In genomic region chr1:72869681-72870614, GRCm38 (mm10) we compare ENCODE assay signal across 8 mouse cellular contexts. TPM values are rescaled to one million over a fixed set of nuclear protein-coding genes. Genes with fewer than 3 reads are reported as not detected.
A peak's percentile ranks its signal among the peaks of the same experiment; 100 is the strongest.
DNase-seq lines count a peak whose midpoint lies in the region; ATAC-seq and TF ChIP-seq lines count a peak whose summit lies in the region.

No protein-coding gene starts in this region.

- TF ChIP-seq CTCF in hindbrain, postnatal 0 days (IDR thresholded peaks at IDR 0.05; ENCODE audit: low read depth), result no peak
- no peak for TF ChIP-seq CTCF in small intestine, adult 2 months (IDR thresholded peaks at IDR 0.05; ENCODE audit: extremely low read depth, insufficient read length, insufficient replicate concordance, low read depth, low read length)

- ATAC-seq in common myeloid progenitor, adult 5-6 weeks (replicated peaks; ENCODE audit: low read depth, poor library complexity, severe bottlenecking), result peak; percentile 62
- 0 out of 2 replicates have a peak, but pooled peaks have one; percentile 3 for ATAC-seq in hindbrain, postnatal 0 days

- peak overlapping the region; percentile 61 for H3K9ac ChIP-seq in hindbrain, postnatal 0 days (replicated peaks; ENCODE audit: low read length)

- no peaks in the 10 kb centered on the region for H3K27me3 ChIP-seq in hindbrain, postnatal 0 days (ENCODE audit: insufficient read depth, low read length)
- peaks cover 23% of the 10 kb centered on the region for H3K27me3 ChIP-seq in small intestine, adult 2 months (ENCODE audit: control insufficient read depth, insufficient read depth, low read length)

- H3K36me3 ChIP-seq in hindbrain, postnatal 0 days (ENCODE audit: insufficient read depth, low read length), result no peaks in the 10 kb centered on the region
- H3K36me3 ChIP-seq in small intestine, adult 2 months (ENCODE audit: control insufficient read depth, insufficient read depth, low read length), result no peaks in the 10 kb centered on the region

- DNase-seq in adrenal gland, adult (ENCODE audit: inconsistent age in 2 of 2, low spot score in 1 of 2), result peak; percentile 75 to 90
- peak; percentile 80 for DNase-seq in gastrocnemius, postnatal 14 days
- peak; percentile 80 for DNase-seq in hindbrain, postnatal 0 days (ENCODE audit: low spot score)
- DNase-seq in left cerebral cortex, postnatal 4 days, result peak; percentile 75
- DNase-seq in mesoderm, embryonic 11.5 days (ENCODE audit: low read depth, low spot score), result peak; percentile 82
- no peak for DNase-seq in c-Kit-positive CD71-positive TER-119-positive erythroid progenitor cells, embryonic 14.5 days (ENCODE audit: low spot score)

- H3K27ac ChIP-seq in hindbrain, postnatal 0 days, result peak overlapping the region; percentile 92; the same call in 1 of the 2 replicates
- no peak overlapping the region for H3K27ac ChIP-seq in small intestine, adult 2 months (ENCODE audit: insufficient read depth, low read depth, low read length)

- peak overlapping the region; percentile 83 for H3K4me2 ChIP-seq in hindbrain, postnatal 0 days (ENCODE audit: low read depth, low read length)

- intact Hi-C loops in gastrocnemius, postnatal 14 days (cut with DNase I; ENCODE audit: low total_unique reads), result loop anchor here (5.0 kb wide), 1 partner anchor 957 kb away; no protein-coding TSS in a partner anchor
- intact Hi-C loops in left cerebral cortex, postnatal 4 days (cut with DNase I), result loop anchor here (10.0 kb wide), 1 partner anchor 245 kb away; no protein-coding TSS in a partner anchor

- H3K4me1 ChIP-seq in hindbrain, postnatal 0 days (ENCODE audit: insufficient read depth, low read length), result peaks cover 17% of the 10 kb centered on the region
- peaks cover 14% of the 10 kb centered on the region for H3K4me1 ChIP-seq in small intestine, adult 2 months (ENCODE audit: control insufficient read depth, insufficient read depth, insufficient read length, low read length)

- WGBS in hindbrain, postnatal 0 days, result 5% methylated on average over 22 of the region's 22 CpGs
- WGBS in small intestine, adult 2 months, result 8% methylated on average over 22 of the region's 22 CpGs

- H3K4me3 ChIP-seq in hindbrain, postnatal 0 days (ENCODE audit: low read length), result peak overlapping the region; percentile 51
- H3K4me3 ChIP-seq in small intestine, adult 2 months (ENCODE audit: low read depth, low read length), result peak overlapping the region; percentile 56

- TF ChIP-seq POLR2A in small intestine, adult 2 months (IDR thresholded peaks at IDR 0.05; ENCODE audit: low read depth, low read length), result no peak

- no peaks in the 10 kb centered on the region for H3K9me3 ChIP-seq in hindbrain, postnatal 0 days (ENCODE audit: low read length)

RNA-seq across cellular contexts. Expression of gene Igfbp5, which starts 4.7 kb away (rescaled TPM):
- 0.37 and 1.0 TPM in 2 replicates for total RNA-seq in common myeloid progenitor, adult 5-6 weeks (2017)
- total RNA-seq in gastrocnemius, postnatal 14 days (2021), result 100 to 1,000 TPM; 254 to 324 TPM
- total RNA-seq in hindbrain, postnatal 0 days (2014; rRNA removed), result 127 and 131 TPM in 2 replicates
- 40.0 and 44.6 TPM in 2 replicates for polyA plus RNA-seq in hindbrain, postnatal 0 days (2015; fragmentation: Nextera tagmentation; extraction: Ambion mirVana)
- total RNA-seq in left cerebral cortex, postnatal 4 days (2021), result 100 to 1,000 TPM; 114 to 119 TPM
- polyA plus RNA-seq in small intestine, adult 2 months (2012; rRNA removed), result 5.5 and 8.6 TPM in 2 replicates

RNA-seq across cellular contexts. Expression of gene Igfbp2, which starts 45.6 kb away (rescaled TPM):
- total RNA-seq in common myeloid progenitor, adult 5-6 weeks (2017), result not detected in 2 replicates
- total RNA-seq in gastrocnemius, postnatal 14 days (2021), result 1 to 10 TPM; 2.5 to 3.1 TPM
- total RNA-seq in hindbrain, postnatal 0 days (2014; rRNA removed), result 686 and 698 TPM in 2 replicates
- 470 and 480 TPM in 2 replicates for polyA plus RNA-seq in hindbrain, postnatal 0 days (2015; fragmentation: Nextera tagmentation; extraction: Ambion mirVana)
- total RNA-seq in left cerebral cortex, postnatal 4 days (2021), result 100 to 1,000 TPM; 157 to 158 TPM
- 7.7 and 17.9 TPM in 2 replicates for polyA plus RNA-seq in small intestine, adult 2 months (2012; rRNA removed)

Comparison
In these comparisons a context has a peak if more than half of its experiments do, and no peak if none do; other contexts are left out.
1. RNA of gene Igfbp5, which starts 4.7 kb away (total RNA-seq): 254 to 324 TPM in gastrocnemius, postnatal 14 days, 127 to 131 TPM in hindbrain, postnatal 0 days and 114 to 119 TPM in left cerebral cortex, postnatal 4 days; 0.37 to 1.0 TPM in common myeloid progenitor, adult 5-6 weeks; every median in the first group is over 10 times any median in the second.
2. RNA of gene Igfbp2, which starts 45.6 kb away (total RNA-seq): 686 to 698 TPM in hindbrain, postnatal 0 days and 157 to 158 TPM in left cerebral cortex, postnatal 4 days; 2.5 to 3.1 TPM in gastrocnemius, postnatal 14 days and not detected in common myeloid progenitor, adult 5-6 weeks; every median in the first group is over 10 times any median in the second.